2 mouse cellular contexts compared by ENCODE assay signal in genomic region chr17:6639486-6639885, GRCm38 (mm10). TPM values are rescaled to one million over a fixed set of nuclear protein-coding genes. Genes with fewer than 3 reads are reported as not detected.
"Had no signal": no experiment of that assay in that cellular context is flagged by ENCODE, and none has a peak within 500 bp of the region (broad histone marks: within the 10 kb centered on the region; RNA-seq: fewer than 3 reads in every experiment).

No protein-coding gene starts in this region.

RNA-seq across cellular contexts. Expression of gene Sytl3, which starts 19.4 kb away (rescaled TPM):
- polyA plus RNA-seq: limb, embryonic 11.5 days; liver, embryonic 11.5 days had no signal
